Mouse (Mus musculus): ENCODE data around the gene Pik3cd. TPM values are rescaled to one million over a fixed set of nuclear protein-coding genes. Genes with fewer than 3 reads are reported as not detected.

Pik3cd gene
- polyA plus RNA-seq, 1 experiment from 2014 or later = 14.2 TPM

DNA sequence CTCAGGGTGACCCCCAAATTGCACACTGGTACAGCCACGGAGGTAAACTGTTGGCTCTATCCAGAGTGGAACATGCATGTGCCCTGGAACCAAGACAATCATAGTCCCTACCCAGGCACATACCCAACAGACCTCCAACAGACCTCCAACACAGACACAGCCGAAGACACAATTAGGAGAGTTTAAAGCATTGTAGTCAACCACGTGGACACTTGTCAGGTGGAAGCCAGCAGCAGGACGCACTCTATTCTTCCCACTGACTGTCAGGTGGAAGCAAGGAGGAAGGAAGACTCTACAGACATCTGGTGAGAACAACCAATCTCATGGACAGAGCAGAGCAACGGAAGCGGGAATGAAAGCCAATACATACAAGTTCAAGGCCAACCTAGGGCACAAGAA, 36.7 kb downstream of the Pik3cd start:
- Histone ChIP-seq H3K4me2 (ENCODE audit: low read length) (no peak overlapping the region), H3K9ac (replicated peaks; ENCODE audit: low read length) (no peak overlapping the region), H3K9me3 (ENCODE audit: control insufficient read depth, low read length) (no peaks in the 10 kb centered on the region), H3K4me3 (replicated peaks; ENCODE audit: low read depth, low read length) (no peak overlapping the region), H3K27me3 (ENCODE audit: control insufficient read depth, insufficient read depth, low read length) (no peaks in the 10 kb centered on the region), H3K27ac (replicated peaks; ENCODE audit: low read depth, low read length) (no peak overlapping the region), H3K4me1 (ENCODE audit: control insufficient read depth, insufficient read depth, low read length) (no peaks in the 10 kb centered on the region), H3K36me3 (ENCODE audit: control insufficient read depth, insufficient read depth, low read length) (peaks cover 14% of the 10 kb centered on the region)
- ATAC-seq (ENCODE audit: low FRiP score, low TSS enrichment) (no peak), DNase-seq (no peak)
- WGBS = 89% methylated on average over 6 of the region's 6 CpGs

DNA sequence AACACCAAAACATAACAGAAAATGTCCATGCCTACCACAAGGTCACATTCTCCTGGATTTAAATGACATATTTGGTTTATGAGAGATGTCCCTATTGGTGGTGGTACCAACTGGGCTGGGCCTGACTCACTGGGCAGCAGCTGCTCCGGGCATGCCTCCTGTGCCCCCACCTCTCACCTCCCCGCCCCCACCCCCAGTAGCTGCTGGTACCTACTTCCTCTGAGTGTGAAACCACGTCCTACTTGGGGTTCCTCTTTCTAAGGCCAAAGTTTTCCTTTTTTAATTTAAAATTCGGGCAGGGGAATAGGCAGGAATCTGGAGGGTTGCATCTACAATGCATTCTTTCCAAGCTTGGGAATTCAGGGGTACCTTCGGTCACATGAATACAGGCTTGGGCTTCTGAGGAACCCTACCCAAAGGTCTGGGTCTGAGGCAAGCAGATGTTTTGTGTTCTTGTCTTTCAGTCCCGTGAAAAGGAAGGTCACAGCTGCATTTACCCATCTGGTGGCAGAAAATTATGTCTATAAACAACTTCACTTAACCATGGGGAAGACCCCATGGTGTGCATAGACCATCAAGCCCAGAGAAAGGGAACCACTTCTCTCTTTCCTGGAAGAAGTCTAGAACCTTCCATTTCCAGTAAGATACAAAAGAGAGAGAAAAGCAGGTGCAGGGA, 37.2 kb downstream of the Pik3cd start:
- Histone ChIP-seq H3K9ac (replicated peaks; ENCODE audit: low read length) (no peak overlapping the region), H3K36me3 (ENCODE audit: control insufficient read depth, insufficient read depth, low read length) (peaks cover 12% of the 10 kb centered on the region), H3K4me2 (ENCODE audit: low read length) (no peak overlapping the region), H3K4me3 (replicated peaks; ENCODE audit: low read depth, low read length) (no peak overlapping the region), H3K4me1 (ENCODE audit: control insufficient read depth, insufficient read depth, low read length) (no peaks in the 10 kb centered on the region), H3K9me3 (ENCODE audit: control insufficient read depth, low read length) (no peaks in the 10 kb centered on the region), H3K27me3 (ENCODE audit: control insufficient read depth, insufficient read depth, low read length) (no peaks in the 10 kb centered on the region), H3K27ac (replicated peaks; ENCODE audit: low read depth, low read length) (no peak overlapping the region)
- no peak for DNase-seq
- 80% methylated on average over 6 of the region's 6 CpGs for WGBS
- ATAC-seq (ENCODE audit: low FRiP score, low TSS enrichment) = no peak

DNA sequence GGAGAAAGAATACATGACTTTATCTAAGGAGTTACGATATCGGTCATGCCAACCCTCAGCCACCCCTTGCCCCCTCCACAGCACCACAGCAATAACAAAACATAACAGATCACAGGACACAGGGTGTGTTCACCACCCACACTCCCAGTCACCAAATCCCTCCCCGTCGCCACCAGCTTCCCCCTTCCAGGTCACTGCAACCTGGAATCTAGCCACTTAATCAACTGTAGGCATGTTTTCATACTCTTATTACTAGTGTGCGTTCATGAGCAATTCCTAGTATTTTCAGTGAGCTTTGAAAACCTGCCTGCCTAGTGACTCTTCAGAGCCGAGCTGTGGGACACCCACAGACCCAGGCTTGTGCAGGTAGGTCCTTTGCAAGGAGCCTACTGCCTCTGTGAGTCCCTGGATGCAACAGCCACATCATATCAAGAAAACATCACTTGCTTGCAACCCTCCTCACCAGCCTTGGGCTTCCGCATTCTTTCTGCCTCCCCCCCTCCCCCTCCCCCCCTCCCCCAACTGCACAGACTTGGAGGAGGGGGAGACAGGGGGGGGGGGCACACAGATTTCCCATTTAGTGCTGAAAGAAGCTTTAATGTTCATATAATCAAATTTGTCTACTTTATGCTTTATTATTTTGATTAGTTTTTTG, 38.4 kb downstream of the Pik3cd start:
- H3K4me3 ChIP-seq (replicated peaks; ENCODE audit: low read depth, low read length) = no peak overlapping the region
- H3K27me3 ChIP-seq (ENCODE audit: control insufficient read depth, insufficient read depth, low read length) = no peaks in the 10 kb centered on the region
- peaks cover 14% of the 10 kb centered on the region for H3K36me3 ChIP-seq (ENCODE audit: control insufficient read depth, insufficient read depth, low read length)
- H3K4me1 ChIP-seq (ENCODE audit: control insufficient read depth, insufficient read depth, low read length) = no peaks in the 10 kb centered on the region
- H3K4me2 ChIP-seq (ENCODE audit: low read length) = no peak overlapping the region
- DNase-seq (no peak), ATAC-seq (ENCODE audit: low FRiP score, low TSS enrichment) (no peak)
- WGBS = 85% methylated on average over 7 of the region's 7 CpGs
- no peak overlapping the region for H3K9ac ChIP-seq (replicated peaks; ENCODE audit: low read length)
- H3K27ac ChIP-seq (replicated peaks; ENCODE audit: low read depth, low read length) = no peak overlapping the region
- H3K9me3 ChIP-seq (ENCODE audit: control insufficient read depth, low read length) = no peaks in the 10 kb centered on the region

DNA sequence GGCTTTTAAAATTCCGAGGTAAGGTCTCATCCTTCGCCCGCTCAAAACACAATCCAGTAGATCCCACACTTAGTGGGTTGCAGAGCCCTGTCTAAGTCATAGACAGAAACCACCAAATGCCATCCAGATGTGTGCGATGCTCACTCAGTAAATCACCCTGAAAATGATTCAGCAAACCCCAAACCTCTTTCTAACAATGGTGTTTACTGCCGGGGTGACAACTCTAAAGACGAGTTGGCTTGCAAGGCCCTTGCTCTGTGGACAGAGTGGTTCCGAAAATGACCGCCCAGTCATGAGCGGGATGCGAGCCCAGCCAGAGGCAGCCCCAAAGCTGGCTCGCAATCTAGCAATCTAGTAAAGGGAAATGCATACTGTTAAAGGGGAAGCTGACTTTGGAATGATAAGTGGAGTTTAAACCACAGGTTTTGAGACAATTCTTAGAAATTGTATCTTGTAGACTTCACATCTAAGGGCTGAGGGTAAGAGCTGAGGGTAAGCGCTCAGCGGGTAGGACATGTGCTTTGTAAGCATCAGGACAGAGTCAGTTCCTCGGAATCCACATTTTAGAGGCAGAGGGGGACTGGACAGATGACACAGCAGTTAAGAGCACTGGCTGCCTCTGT, 40.3 kb downstream of the Pik3cd start:
- Histone ChIP-seq H3K4me2 (ENCODE audit: low read length) (no peak overlapping the region), H3K9ac (replicated peaks; ENCODE audit: low read length) (no peak overlapping the region), H3K27me3 (ENCODE audit: control insufficient read depth, insufficient read depth, low read length) (no peaks in the 10 kb centered on the region), H3K9me3 (ENCODE audit: control insufficient read depth, low read length) (no peaks in the 10 kb centered on the region), H3K4me1 (ENCODE audit: control insufficient read depth, insufficient read depth, low read length) (no peaks in the 10 kb centered on the region), H3K36me3 (ENCODE audit: control insufficient read depth, insufficient read depth, low read length) (peaks cover 30% of the 10 kb centered on the region), H3K4me3 (replicated peaks; ENCODE audit: low read depth, low read length) (no peak overlapping the region), H3K27ac (replicated peaks; ENCODE audit: low read depth, low read length) (no peak overlapping the region)
- ATAC-seq (ENCODE audit: low FRiP score, low TSS enrichment) (no peak), DNase-seq (no peak)
- 91% methylated on average over 14 of the region's 14 CpGs for WGBS

DNA sequence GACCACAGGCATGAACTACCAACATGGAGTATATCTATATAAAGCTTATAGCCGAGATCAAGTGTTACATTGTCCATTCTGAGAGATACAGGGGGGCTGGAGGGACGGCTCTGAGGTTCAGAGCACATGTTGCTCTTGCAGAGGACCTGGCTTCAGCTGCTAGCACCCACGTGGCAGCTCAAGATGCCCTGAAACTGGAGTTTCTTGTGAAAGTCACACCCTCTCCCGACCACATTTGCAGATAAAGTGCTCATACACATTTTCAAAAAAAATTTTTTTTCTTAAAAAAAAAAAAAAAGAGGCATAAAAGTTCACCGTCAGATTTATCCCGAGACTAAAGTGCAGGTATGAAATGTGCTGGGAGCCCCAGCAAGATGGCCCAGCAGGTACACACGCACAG, 41.8 kb downstream of the Pik3cd start:
- Histone ChIP-seq H3K9me3 (ENCODE audit: control insufficient read depth, low read length) (no peaks in the 10 kb centered on the region), H3K4me3 (replicated peaks; ENCODE audit: low read depth, low read length) (no peak overlapping the region), H3K36me3 (ENCODE audit: control insufficient read depth, insufficient read depth, low read length) (peaks cover 36% of the 10 kb centered on the region), H3K27me3 (ENCODE audit: control insufficient read depth, insufficient read depth, low read length) (no peaks in the 10 kb centered on the region), H3K9ac (replicated peaks; ENCODE audit: low read length) (no peak overlapping the region), H3K27ac (replicated peaks; ENCODE audit: low read depth, low read length) (no peak overlapping the region), H3K4me1 (ENCODE audit: control insufficient read depth, insufficient read depth, low read length) (no peaks in the 10 kb centered on the region), H3K4me2 (ENCODE audit: low read length) (no peak overlapping the region)
- DNase-seq (no peak), ATAC-seq (ENCODE audit: low FRiP score, low TSS enrichment) (no peak)
- 86% methylated on average over 7 of the region's 7 CpGs for WGBS

DNA sequence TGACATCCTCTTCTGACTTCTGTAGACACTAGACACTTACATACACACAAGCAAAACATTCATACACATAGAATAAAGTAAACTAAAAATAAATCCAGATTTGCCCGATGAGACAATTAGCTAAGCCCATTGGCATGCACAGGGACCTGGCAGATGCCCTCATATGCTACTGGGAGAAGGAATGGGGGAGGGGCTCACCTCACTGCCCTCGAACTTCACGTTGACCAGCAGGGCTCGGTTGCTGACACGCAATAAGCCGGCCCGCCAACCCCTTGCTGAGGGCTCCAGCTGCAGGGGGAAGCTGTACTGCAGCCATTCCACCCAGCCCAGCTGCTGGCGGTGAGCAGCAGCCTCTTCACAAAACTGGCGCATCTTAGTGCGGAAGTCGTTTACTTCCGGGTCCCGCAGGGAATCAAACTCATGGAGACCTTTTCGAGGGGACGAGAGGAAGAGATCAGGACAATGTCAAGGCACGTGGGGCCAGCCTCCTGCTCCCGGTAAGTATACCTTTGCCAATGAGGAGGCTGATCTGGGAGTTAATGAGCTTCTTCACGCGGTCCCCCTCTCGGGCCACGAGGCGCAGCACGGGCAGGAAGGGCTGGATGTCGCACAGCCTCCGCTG, 42.8 kb downstream of the Pik3cd start:
- Histone ChIP-seq H3K4me2 (ENCODE audit: low read length) (no peak overlapping the region), H3K4me1 (ENCODE audit: control insufficient read depth, insufficient read depth, low read length) (no peaks in the 10 kb centered on the region), H3K9ac (replicated peaks; ENCODE audit: low read length) (no peak overlapping the region), H3K4me3 (replicated peaks; ENCODE audit: low read depth, low read length) (no peak overlapping the region), H3K27me3 (ENCODE audit: control insufficient read depth, insufficient read depth, low read length) (no peaks in the 10 kb centered on the region), H3K9me3 (ENCODE audit: control insufficient read depth, low read length) (no peaks in the 10 kb centered on the region), H3K27ac (replicated peaks; ENCODE audit: low read depth, low read length) (no peak overlapping the region), H3K36me3 (ENCODE audit: control insufficient read depth, insufficient read depth, low read length) (peaks cover 46% of the 10 kb centered on the region)
- ATAC-seq (ENCODE audit: low FRiP score, low TSS enrichment) (no peak), DNase-seq (no peak)
- 67% methylated on average over 25 of the region's 25 CpGs for WGBS

DNA sequence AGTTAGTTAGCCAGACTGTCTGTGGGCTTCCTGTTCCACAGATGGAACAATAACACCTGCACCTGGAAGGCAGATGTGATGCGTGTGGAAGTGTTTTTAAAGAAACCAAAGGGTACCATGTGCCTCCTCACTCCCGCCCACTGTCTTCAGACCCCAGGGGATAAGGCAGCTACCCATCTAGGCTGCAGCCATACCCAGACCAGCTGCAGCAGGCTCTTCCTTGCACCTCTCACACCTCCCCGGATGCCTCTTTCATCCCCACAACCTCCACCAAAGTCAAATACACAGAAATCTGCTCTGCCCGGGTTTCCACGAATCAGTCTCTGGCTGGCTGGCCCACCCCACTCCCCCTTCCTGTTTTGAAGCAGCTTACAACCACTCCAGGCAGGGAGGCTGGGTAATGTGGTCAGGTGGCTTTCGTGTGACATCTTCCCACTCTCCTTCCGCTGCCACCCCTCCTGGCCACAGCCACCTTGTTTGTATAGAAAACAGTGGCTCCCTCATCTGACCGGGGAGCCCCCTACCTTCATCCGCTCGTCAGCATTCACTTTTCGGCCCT, 44.4 kb downstream of the Pik3cd start:
- Histone ChIP-seq H3K9me3 (ENCODE audit: control insufficient read depth, low read length) (no peaks in the 10 kb centered on the region), H3K27me3 (ENCODE audit: control insufficient read depth, insufficient read depth, low read length) (no peaks in the 10 kb centered on the region), H3K9ac (replicated peaks; ENCODE audit: low read length) (no peak overlapping the region), H3K4me1 (ENCODE audit: control insufficient read depth, insufficient read depth, low read length) (no peaks in the 10 kb centered on the region), H3K27ac (replicated peaks; ENCODE audit: low read depth, low read length) (no peak overlapping the region), H3K4me3 (replicated peaks; ENCODE audit: low read depth, low read length) (no peak overlapping the region), H3K36me3 (ENCODE audit: control insufficient read depth, insufficient read depth, low read length) (peaks cover 61% of the 10 kb centered on the region), H3K4me2 (ENCODE audit: low read length) (no peak overlapping the region)
- DNase-seq (no peak), ATAC-seq (ENCODE audit: low FRiP score, low TSS enrichment) (no peak)
- 84% methylated on average over 11 of the region's 11 CpGs for WGBS

DNA sequence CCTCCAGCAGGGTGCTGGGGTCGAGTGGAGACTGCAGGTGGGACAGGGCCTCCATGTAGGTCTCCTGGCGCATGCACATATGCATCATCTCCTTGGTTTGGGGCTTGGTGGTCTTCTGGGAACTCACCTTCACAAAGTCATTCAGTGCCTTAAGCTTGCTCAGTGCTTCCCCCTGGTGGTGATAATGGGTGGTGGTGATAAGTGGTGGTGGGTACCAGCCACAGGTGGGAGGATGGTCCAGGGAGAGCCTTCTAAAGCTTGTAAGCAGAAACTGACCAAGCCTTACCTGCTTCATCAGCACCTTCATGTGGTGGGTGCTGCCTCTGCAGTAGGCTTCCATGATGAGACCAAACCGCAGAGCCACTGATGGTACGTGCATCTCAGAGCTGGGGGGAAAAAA, 48.1 kb downstream of the Pik3cd start:
- Histone ChIP-seq H3K9ac (replicated peaks; ENCODE audit: low read length) (no peak overlapping the region), H3K27me3 (ENCODE audit: control insufficient read depth, insufficient read depth, low read length) (no peaks in the 10 kb centered on the region), H3K27ac (replicated peaks; ENCODE audit: low read depth, low read length) (no peak overlapping the region), H3K9me3 (ENCODE audit: control insufficient read depth, low read length) (no peaks in the 10 kb centered on the region), H3K4me3 (replicated peaks; ENCODE audit: low read depth, low read length) (no peak overlapping the region), H3K36me3 (ENCODE audit: control insufficient read depth, insufficient read depth, low read length) (peaks cover 85% of the 10 kb centered on the region), H3K4me2 (ENCODE audit: low read length) (no peak overlapping the region), H3K4me1 (ENCODE audit: control insufficient read depth, insufficient read depth, low read length) (no peaks in the 10 kb centered on the region)
- peak; percentile 55 for DNase-seq
- no peak for ATAC-seq (ENCODE audit: low FRiP score, low TSS enrichment)
- WGBS = 94% methylated on average over 4 of the region's 4 CpGs
